Mouse (Mus musculus) lung, embryonic 16.5 days (tissue): ENCODE results near the gene Slc30a1. TPM values are rescaled to one million over a fixed set of nuclear protein-coding genes. Genes with fewer than 3 reads are reported as not detected.

Experiments used
- ATAC-seq: fragments of 200-750 bp; cut with Nextera tagmentation; 2 replicates; pipeline ENCODE4 v1.8.0; 2017; ENCODE audit warnings: low read depth, mild to moderate bottlenecking, moderate library complexity
- H3K27ac ChIP-seq: fragments of 300-500 bp; sonication (generic); 2 replicates; pipeline ENCODE4 v1.5.1; 2014; ENCODE audit warnings: mild to moderate bottlenecking, control low read depth, low read length
- H3K27me3 ChIP-seq: fragments of 300-500 bp; sonication (generic); 2 replicates; pipeline ENCODE4 v1.6.1; 2014; ENCODE audit warnings: low read depth, low read length, mixed read lengths; ENCODE audit not compliant: control insufficient read depth, insufficient read depth
- H3K36me3 ChIP-seq: fragments of 300-500 bp; sonication (generic); 2 replicates; pipeline ENCODE4 v1.6.1; 2014; ENCODE audit warnings: low read length; ENCODE audit not compliant: control insufficient read depth, insufficient read depth
- H3K4me1 ChIP-seq: fragments of 300-500 bp; sonication (generic); replicated peaks from 2 replicates; pipeline ENCODE4 v1.6.1; 2014; ENCODE audit warnings: low read length, mixed read lengths; ENCODE audit not compliant: control insufficient read depth, insufficient read depth
- H3K4me2 ChIP-seq: fragments of 300-500 bp; sonication (generic); 2 replicates; pipeline ENCODE4 v1.6.1; 2014; ENCODE audit warnings: low read depth, low read length, control low read depth
- H3K4me3 ChIP-seq: fragments of 300-500 bp; sonication (generic); 2 replicates; pipeline ENCODE4 v1.5.1; 2014; ENCODE audit warnings: mild to moderate bottlenecking, low read length, control low read depth
- H3K9ac ChIP-seq: fragments of 300-500 bp; sonication (generic); 2 replicates; pipeline ENCODE4 v1.6.1; 2014; ENCODE audit warnings: low read length, control low read depth
- H3K9me3 ChIP-seq: fragments of 300-500 bp; sonication (generic); 2 replicates; pipeline ENCODE4 v1.6.1; 2016; ENCODE audit warnings: low read length; ENCODE audit not compliant: control insufficient read depth
- WGBS: fragments of 180-500 bp; shearing (Covaris S2); extraction: QIAGEN DNeasy Blood & Tissue Kit; methylation state at CpG from one replicate; pipeline ENCODE4 v1.1.7; 2014; 5-methylcytosine and 5-hydroxymethylcytosine counted together
- polyA plus RNA-seq: library from polyadenylated mRNA; unstranded; fragments of >200 nt; fragmentation: Nextera tagmentation; extraction: Ambion mirVana; gene quantifications from 2 replicates; pipeline ENCODE4 v1.2.1, GENCODE M21; 2015

Slc30a1 gene
- polyA plus RNA-seq, 1 experiment from 2014 or later, result 1.8 TPM

DNA sequence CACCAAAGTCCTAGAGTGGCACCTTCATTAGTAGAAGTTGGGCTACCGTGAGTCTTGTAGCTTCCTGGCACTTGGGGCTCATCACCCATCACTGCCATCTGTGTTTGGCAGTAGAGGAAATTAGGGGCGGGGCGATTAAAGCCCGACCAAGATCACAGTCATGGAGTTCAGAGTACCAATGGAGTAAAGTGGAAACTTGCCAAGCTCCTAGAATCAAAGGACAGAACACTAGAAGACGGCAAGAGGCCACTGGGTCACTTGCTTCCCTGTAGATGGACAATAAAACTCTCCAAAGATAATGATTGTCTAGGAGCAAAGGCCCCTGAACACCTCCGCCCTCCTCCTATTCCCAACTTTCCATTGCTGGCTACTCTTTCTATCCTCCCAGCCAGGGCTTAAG, 14.7 kb upstream of the Slc30a1 start:
- H3K4me3 ChIP-seq, result no peak overlapping the region
- no peaks in the 10 kb centered on the region for H3K36me3 ChIP-seq
- H3K9me3 ChIP-seq, result no peaks in the 10 kb centered on the region
- H3K4me1 ChIP-seq, result no peaks in the 10 kb centered on the region
- no peak overlapping the region for H3K9ac ChIP-seq
- no peak overlapping the region for H3K4me2 ChIP-seq
- 57% methylated on average over 6 of the region's 6 CpGs for WGBS
- H3K27ac ChIP-seq, result no peak overlapping the region
- no peaks in the 10 kb centered on the region for H3K27me3 ChIP-seq
- no peak for ATAC-seq

DNA sequence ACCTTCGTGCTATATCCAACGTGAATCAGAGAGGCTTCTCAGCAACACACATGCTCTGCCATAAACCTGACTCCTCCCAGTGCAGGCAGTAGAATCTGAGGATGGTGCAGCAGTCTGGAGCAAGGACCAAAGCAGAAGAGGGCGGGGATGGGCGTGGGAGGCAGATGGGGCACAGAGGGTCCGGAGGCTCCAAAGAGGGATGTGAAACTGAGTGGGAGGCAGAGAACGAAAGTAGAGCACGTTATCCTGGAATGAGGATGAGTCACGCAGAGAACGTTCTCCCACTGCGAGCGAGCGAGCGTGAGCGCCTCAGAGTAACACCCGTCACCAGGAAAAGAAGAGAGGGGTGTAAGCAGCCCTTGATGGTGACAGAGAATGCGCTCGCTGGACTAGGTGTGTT, 12.2 kb upstream of the Slc30a1 start:
- Histone ChIP-seq H3K36me3 (no peaks in the 10 kb centered on the region), H3K27me3 (no peaks in the 10 kb centered on the region), H3K9ac (no peak overlapping the region), H3K4me1 (peaks cover 7% of the 10 kb centered on the region), H3K4me2 (no peak overlapping the region), H3K4me3 (no peak overlapping the region), H3K9me3 (no peaks in the 10 kb centered on the region), H3K27ac (no peak overlapping the region)
- WGBS, result 78% methylated on average over 17 of the region's 17 CpGs
- ATAC-seq, result peak; percentile 31; the same call in 1 of the 2 replicates

DNA sequence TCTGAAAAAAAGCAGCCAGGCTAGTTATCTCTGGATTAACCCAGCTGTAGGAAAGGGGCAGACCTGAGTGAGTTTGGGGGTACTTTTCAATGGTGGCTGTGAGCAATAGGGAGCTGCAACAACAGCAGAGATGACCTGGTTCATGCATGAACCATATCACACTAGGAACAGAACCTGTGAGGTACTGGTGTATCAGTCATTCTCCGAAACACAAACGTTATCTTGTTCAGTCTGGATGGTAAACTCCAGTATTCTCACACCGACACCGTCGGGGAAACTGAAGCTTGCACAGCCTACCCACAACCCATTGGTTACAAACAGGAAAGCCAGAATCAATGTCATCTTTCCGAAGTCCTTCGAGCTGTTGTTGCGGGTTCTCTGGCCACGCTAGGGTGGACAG, 11.7 kb upstream of the Slc30a1 start:
- WGBS, result 83% methylated on average over 9 of the region's 9 CpGs
- Histone ChIP-seq H3K9me3 (no peaks in the 10 kb centered on the region), H3K4me1 (peaks cover 7% of the 10 kb centered on the region), H3K4me3 (no peak overlapping the region), H3K27me3 (no peaks in the 10 kb centered on the region), H3K36me3 (no peaks in the 10 kb centered on the region), H3K9ac (no peak overlapping the region), H3K27ac (no peak overlapping the region), H3K4me2 (no peak overlapping the region)
- no peak for ATAC-seq

DNA sequence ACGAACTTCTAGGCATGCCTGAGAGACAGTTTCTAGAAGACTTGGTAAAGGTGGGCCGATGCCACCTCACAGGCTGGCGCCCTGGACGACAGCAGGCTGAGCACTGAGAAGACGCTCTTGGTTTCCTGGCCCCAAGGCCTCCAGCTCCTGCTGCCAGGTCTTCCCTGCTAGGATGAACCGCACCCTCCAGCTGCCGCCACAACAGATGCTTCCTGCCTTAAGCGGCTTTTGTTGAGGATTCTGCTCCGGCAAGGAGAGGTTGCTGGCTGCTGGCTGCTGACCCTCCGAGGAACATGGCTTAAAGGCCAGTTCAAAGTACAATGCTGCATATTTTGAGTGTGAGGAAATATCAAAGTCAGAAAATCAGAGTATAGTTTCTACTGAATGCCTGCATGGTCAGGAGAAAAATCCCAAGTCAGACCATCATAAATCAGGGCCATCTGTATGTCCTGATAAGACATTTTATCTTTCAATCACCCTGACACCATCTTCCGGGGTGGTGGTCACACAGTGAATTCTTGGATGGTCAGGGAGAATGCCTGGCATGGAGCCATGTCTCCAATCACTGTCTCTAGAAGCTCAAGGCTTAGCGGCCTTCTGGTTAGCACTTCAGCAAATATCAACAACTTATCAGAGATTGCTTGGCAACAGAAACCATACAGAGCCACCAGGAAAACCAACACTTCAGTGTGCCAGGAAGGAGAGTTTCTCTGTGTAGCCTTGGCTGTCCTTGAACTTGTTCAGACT, 9.6 kb upstream of the Slc30a1 start:
- WGBS, result 44% methylated on average over 12 of the region's 12 CpGs
- no peak overlapping the region for H3K9ac ChIP-seq
- H3K4me2 ChIP-seq, result no peak overlapping the region

DNA sequence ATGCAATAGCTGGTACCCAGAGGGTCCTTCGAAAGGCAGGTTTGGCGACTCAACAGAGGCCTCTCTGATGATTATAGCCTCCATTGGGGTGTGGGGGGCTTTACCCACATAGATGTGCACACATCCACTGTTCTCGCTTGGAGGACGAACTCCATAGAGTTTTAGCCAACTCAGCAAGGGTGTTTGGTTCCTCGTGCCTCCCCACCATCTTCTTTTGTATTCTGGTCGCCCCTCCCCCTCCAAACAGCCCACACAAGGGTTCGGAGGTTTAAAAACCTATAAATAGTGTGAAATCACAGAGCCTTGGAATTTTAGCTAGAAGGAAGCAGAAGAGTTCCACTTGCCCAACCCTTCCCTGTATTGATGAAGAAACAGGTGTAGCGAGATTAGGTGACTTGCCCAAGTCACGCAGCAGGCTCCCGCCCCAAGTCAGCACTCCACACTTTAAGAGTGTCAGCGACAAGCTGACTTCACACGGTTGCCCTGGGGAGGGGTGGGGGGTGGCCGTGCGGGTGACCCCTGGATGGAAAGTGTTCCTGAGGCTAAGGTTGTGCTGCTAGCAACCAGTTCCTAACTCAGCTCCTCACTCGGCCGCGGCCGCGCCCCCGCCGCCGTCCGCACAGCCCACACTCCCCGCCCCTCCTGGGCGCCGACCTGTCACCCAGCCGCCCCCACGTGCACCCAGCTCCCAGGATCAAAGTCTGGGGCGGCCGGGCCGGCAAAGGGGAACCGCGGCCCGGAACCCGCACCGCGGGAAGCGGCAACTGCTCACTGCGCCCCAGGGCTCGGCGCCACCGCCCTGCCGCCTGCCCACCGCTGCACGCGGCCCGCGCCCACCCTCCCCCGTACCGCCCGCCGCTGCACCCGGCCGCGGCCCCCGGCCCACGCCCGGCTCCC, 682 bp upstream of the Slc30a1 start:
- 8% methylated on average over 26 of the region's 58 CpGs for WGBS
- H3K9ac ChIP-seq, result peak overlapping the region; percentile 75
- peak; percentile 72 for ATAC-seq
- peaks cover 24% of the 10 kb centered on the region for H3K4me1 ChIP-seq
- no peaks in the 10 kb centered on the region for H3K27me3 ChIP-seq
- peak overlapping the region; percentile 92 for H3K4me2 ChIP-seq
- H3K36me3 ChIP-seq, result peaks cover 7% of the 10 kb centered on the region
- H3K9me3 ChIP-seq, result no peaks in the 10 kb centered on the region
- H3K4me3 ChIP-seq, result peak overlapping the region; percentile 77
- H3K27ac ChIP-seq, result peak overlapping the region; percentile 32; the same call in 1 of the 2 replicates

More for the DNA sequence above, 9.6 kb upstream of the Slc30a1 start:
- Histone ChIP-seq H3K9me3 (no peaks in the 10 kb centered on the region), H3K36me3 (no peaks in the 10 kb centered on the region), H3K27me3 (no peaks in the 10 kb centered on the region), H3K27ac (peak overlapping the region; percentile 68), H3K4me3 (no peak overlapping the region), H3K4me1 (peaks cover 7% of the 10 kb centered on the region)
- peak; percentile 80 for ATAC-seq

DNA sequence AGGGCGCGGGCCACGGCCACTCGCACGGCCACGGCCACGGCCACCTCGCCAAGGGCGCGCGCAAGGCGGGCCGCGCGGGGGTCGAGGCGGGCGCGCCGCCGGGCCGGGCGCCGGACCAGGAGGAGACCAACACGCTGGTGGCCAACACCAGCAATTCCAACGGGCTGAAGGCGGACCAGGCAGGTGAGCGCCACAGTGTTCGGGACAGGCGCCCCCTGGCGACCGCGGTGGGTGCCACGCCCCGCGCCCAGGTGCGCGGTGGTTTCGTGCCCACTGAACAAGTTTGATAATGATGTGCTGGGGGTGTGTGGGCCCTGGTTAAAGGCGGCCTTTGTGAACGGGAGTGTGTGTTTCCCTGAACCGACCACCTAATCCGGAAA, 854 bp downstream of the Slc30a1 start:
- peak overlapping the region; percentile 84 for H3K4me2 ChIP-seq
- peak overlapping the region; percentile 84 for H3K9ac ChIP-seq
- no peaks in the 10 kb centered on the region for H3K27me3 ChIP-seq
- H3K36me3 ChIP-seq, result peaks cover 7% of the 10 kb centered on the region
- 1% methylated on average over 42 of the region's 43 CpGs for WGBS
- peak overlapping the region; percentile 77 for H3K4me3 ChIP-seq
- peak; percentile 35 for ATAC-seq
- H3K4me1 ChIP-seq, result peaks cover 30% of the 10 kb centered on the region
- H3K27ac ChIP-seq, result peak overlapping the region; percentile 74
- H3K9me3 ChIP-seq, result no peaks in the 10 kb centered on the region

DNA sequence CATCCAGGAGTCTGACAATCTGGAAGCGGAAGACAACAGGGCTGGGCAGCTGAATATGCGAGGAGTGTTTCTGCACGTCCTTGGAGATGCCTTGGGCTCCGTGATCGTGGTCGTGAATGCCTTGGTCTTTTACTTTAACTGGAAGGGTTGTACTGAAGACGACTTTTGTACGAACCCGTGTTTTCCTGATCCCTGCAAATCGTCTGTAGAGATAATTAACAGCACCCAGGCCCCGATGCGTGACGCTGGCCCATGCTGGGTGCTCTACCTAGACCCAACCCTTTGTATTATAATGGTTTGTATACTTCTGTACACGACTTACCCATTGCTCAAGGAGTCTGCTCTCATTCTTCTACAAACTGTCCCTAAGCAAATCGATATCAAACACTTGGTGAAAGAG, 2.3 kb downstream of the Slc30a1 start:
- Histone ChIP-seq H3K4me1 (peaks cover 30% of the 10 kb centered on the region), H3K27ac (no peak overlapping the region), H3K9me3 (no peaks in the 10 kb centered on the region), H3K4me2 (peak overlapping the region; percentile 84; the same call in 1 of the 2 replicates), H3K27me3 (no peaks in the 10 kb centered on the region), H3K36me3 (peaks cover 7% of the 10 kb centered on the region), H3K9ac (no peak overlapping the region), H3K4me3 (no peak overlapping the region; the same call in 1 of the 2 replicates)
- no peak for ATAC-seq
- 89% methylated on average over 15 of the region's 15 CpGs for WGBS

DNA sequence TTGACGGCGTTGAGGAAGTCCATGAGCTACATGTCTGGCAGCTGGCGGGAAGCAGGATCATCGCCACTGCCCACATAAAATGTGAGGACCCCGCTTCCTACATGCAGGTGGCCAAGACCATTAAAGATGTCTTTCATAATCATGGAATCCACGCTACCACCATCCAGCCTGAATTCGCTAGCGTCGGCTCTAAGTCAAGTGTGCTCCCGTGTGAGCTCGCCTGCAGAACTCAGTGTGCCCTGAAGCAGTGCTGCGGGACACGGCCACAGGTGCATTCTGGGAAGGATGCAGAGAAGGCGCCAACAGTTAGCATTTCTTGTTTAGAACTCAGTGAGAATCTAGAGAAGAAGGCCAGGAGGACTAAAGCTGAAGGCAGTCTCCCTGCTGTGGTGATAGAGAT, 2.7 kb downstream of the Slc30a1 start:
- H3K27me3 ChIP-seq, result no peaks in the 10 kb centered on the region
- no peak overlapping the region for H3K4me3 ChIP-seq
- H3K36me3 ChIP-seq, result peaks cover 7% of the 10 kb centered on the region
- WGBS, result 92% methylated on average over 14 of the region's 14 CpGs
- no peak overlapping the region for H3K4me2 ChIP-seq
- H3K9me3 ChIP-seq, result no peaks in the 10 kb centered on the region
- no peak overlapping the region for H3K27ac ChIP-seq
- H3K4me1 ChIP-seq, result peaks cover 30% of the 10 kb centered on the region
- H3K9ac ChIP-seq, result no peak overlapping the region
- no peak for ATAC-seq

DNA sequence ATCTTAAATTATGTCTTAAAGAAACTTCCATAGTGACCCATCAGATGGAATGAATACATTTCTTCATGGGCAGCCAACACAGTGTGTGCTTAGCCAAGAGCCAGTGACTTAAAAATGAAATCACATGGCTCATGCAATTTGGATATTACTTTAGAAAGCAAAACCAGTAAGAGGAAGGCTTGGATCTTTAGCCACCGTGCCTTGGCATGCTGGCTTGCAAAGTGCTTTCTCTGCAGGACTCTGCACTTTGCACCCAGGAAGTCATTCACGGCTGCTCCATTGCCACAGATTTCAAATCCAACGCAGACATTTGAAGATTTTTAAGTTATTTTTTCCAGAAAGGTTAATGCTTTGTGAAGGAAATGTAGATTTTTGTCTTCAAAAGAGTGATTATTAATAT, 4.1 kb downstream of the Slc30a1 start:
- Histone ChIP-seq H3K9me3 (no peaks in the 10 kb centered on the region), H3K9ac (no peak overlapping the region), H3K36me3 (peaks cover 7% of the 10 kb centered on the region), H3K27ac (no peak overlapping the region), H3K27me3 (no peaks in the 10 kb centered on the region), H3K4me2 (0 out of 2 replicates have a peak overlapping the region, but pooled peaks have one; percentile 16), H3K4me3 (no peak overlapping the region), H3K4me1 (peaks cover 29% of the 10 kb centered on the region)
- WGBS, result 52% methylated on average over 3 of the region's 3 CpGs
- ATAC-seq, result no peak
